Mouse (Mus musculus) ES-E14 (cell line): ENCODE measurements around the gene Nasp.
A peak's percentile ranks its signal among the peaks of the same experiment; 100 is the strongest.

Experiments used
- CHD2 ChIP-seq: IDR thresholded peaks from 2 replicates; pipeline ENCODE4 v1.6.1; 2014; ENCODE audit warnings: mild to moderate bottlenecking, low read depth, low read length, inconsistent platforms
- HCFC1 ChIP-seq: IDR thresholded peaks from 2 replicates; pipeline ENCODE4 v1.6.1; 2012; ENCODE audit warnings: low read length, inconsistent platforms, borderline replicate concordance; ENCODE audit not compliant: insufficient read depth
- MAFK ChIP-seq: IDR thresholded peaks from 2 replicates; pipeline ENCODE4 v1.6.1; 2014; ENCODE audit warnings: mild to moderate bottlenecking, low read depth, low read length, inconsistent platforms; ENCODE audit not compliant: insufficient read depth
- ZC3H11A ChIP-seq: IDR thresholded peaks from 2 replicates; pipeline ENCODE4 v1.6.1; 2012; ENCODE audit warnings: low read depth, mild to moderate bottlenecking, inconsistent platforms, low read length, borderline replicate concordance
- ZNF384 ChIP-seq: IDR thresholded peaks from 2 replicates; pipeline ENCODE4 v1.6.1; 2012; ENCODE audit warnings: low read depth, low read length, inconsistent platforms

GRCm38 (mm10) chr4:116627359-116627716 lies 403 bp downstream of the Nasp start:
- TF ChIP-seq ZNF384 (no peak), HCFC1 (peak; percentile 74), ZC3H11A (no peak), MAFK (no peak), CHD2 (no peak)
